Mouse (Mus musculus): ENCODE data around the gene Slc48a1.

GRCm38 (mm10) chr15:97770280-97770679 lies 8.0 kb upstream of the Slc48a1 start:
- TF ChIP-seq POLR2A (IDR thresholded peaks at IDR 0.05; ENCODE audit: low read depth, low read length) (no peak), CTCF (IDR thresholded peaks at IDR 0.05; ENCODE audit: extremely low read depth, insufficient read depth, insufficient read length, insufficient replicate concordance) (no peak)
